Comparison of ENCODE assay signal across 9 mouse cellular contexts in the genomic region with DNA sequence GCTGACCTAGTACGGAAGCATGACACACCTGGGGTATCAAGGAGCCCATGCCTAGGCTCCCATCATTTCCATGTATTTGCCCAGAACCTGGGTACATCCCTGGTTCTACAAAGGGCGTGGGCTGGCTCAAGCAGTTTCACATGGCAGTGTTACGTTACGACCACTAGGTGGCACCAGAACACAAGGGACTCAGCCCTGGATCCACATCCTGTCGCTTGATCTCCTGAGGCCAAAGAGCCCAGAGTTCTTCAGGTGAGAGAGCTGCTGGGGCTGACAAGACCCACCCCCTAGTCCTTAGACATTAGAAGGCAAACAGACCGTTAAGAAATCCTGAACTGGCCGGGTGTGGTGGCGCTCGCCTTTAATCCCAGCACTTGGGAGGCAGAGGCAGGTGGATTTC. TPM values are rescaled to one million over a fixed set of nuclear protein-coding genes. Genes with fewer than 3 reads are reported as not detected.
DNase-seq lines count a peak whose midpoint lies in the region; ATAC-seq and TF ChIP-seq lines count a peak whose summit lies in the region.
"Had no signal": no experiment of that assay in that cellular context is flagged by ENCODE, and none has a peak within 500 bp of the region (broad histone marks: within the 10 kb centered on the region; RNA-seq: fewer than 3 reads in every experiment).

No protein-coding gene starts in this region.

- no peak overlapping the region for H3K9ac ChIP-seq in forebrain, embryonic 11.5 days (ENCODE audit: low read length)
- no peak overlapping the region for H3K9ac ChIP-seq in lung, embryonic 14.5 days

- TF ChIP-seq CTCF in lung, embryonic 14.5 days (IDR thresholded peaks at IDR 0.05; ENCODE audit: low read depth), result peak; percentile 99

- no peaks in the 10 kb centered on the region for H3K36me3 ChIP-seq in forebrain, embryonic 11.5 days (ENCODE audit: control insufficient read depth, insufficient read depth, low read length)
- no peaks in the 10 kb centered on the region for H3K36me3 ChIP-seq in lung, embryonic 14.5 days (ENCODE audit: insufficient read depth)

- H3K27me3 ChIP-seq in forebrain, embryonic 11.5 days (ENCODE audit: control insufficient read depth, insufficient read depth, low read length), result no peaks in the 10 kb centered on the region
- H3K27me3 ChIP-seq in lung, embryonic 14.5 days (ENCODE audit: insufficient read depth, low read length), result no peaks in the 10 kb centered on the region

- peak; percentile 46 for DNase-seq in MEL-GATA-1-ER (ENCODE audit: extremely low read depth, low read depth)
- DNase-seq in c-Kit-negative CD71-positive TER-119-positive erythroid progenitor cells, embryonic 14.5 days (ENCODE audit: low read depth, low spot score), result peak; percentile 64
- peak; percentile 85 for DNase-seq in forebrain, embryonic 11.5 days (ENCODE audit: low spot score)
- peak; percentile 65 to 80 for DNase-seq in heart, postnatal 14 days
- peak; percentile 56 for DNase-seq in large intestine, adult 2 months (ENCODE audit: low read depth, low spot score)
- DNase-seq in lung, embryonic 14.5 days, result peak; percentile 95
- peak; percentile 90 for DNase-seq in retina, postnatal 1 day
- DNase-seq in thymus, postnatal 36 days, result peak; percentile 55 to 61

- no peak overlapping the region for H3K4me2 ChIP-seq in forebrain, embryonic 11.5 days (ENCODE audit: low read depth, low read length, severe bottlenecking)
- no peak overlapping the region for H3K4me2 ChIP-seq in lung, embryonic 14.5 days

- peak; percentile 42 for ATAC-seq in forebrain, embryonic 11.5 days (replicated peaks; ENCODE audit: low FRiP score)
- ATAC-seq in lung, embryonic 14.5 days (ENCODE audit: insufficient read depth), result peak; percentile 48; the same call in 1 of the 2 replicates

- intact Hi-C loops in heart, postnatal 14 days (cut with DNase I), result loop anchor here (10.0 kb wide), 1 partner anchor 137 kb away; no protein-coding TSS in a partner anchor

- H3K9me3 ChIP-seq in forebrain, embryonic 11.5 days (ENCODE audit: control insufficient read depth, low read length), result no peaks in the 10 kb centered on the region
- H3K9me3 ChIP-seq in lung, embryonic 14.5 days (ENCODE audit: low read depth, low read length), result no peaks in the 10 kb centered on the region

- no peaks in the 10 kb centered on the region for H3K4me1 ChIP-seq in forebrain, embryonic 11.5 days (replicated peaks; ENCODE audit: control insufficient read depth, insufficient read depth, low read length)
- H3K4me1 ChIP-seq in lung, embryonic 14.5 days (ENCODE audit: insufficient read depth), result no peaks in the 10 kb centered on the region

- no peak overlapping the region for H3K4me3 ChIP-seq in forebrain, embryonic 11.5 days (ENCODE audit: low read depth, low read length)
- no peak overlapping the region for H3K4me3 ChIP-seq in lung, embryonic 14.5 days (ENCODE audit: low read depth, low read length)

- 9% methylated on average over 9 of the region's 9 CpGs for WGBS in forebrain, embryonic 11.5 days
- 14% methylated on average over 9 of the region's 9 CpGs for WGBS in large intestine, adult 2 months
- WGBS in lung, embryonic 14.5 days, result 8% methylated on average over 9 of the region's 9 CpGs

- no peak overlapping the region for H3K27ac ChIP-seq in forebrain, embryonic 11.5 days (ENCODE audit: low read depth, low read length)
- H3K27ac ChIP-seq in lung, embryonic 14.5 days (ENCODE audit: low read depth), result no peak overlapping the region
- H3K27ac ChIP-seq: macrophage had no signal

RNA-seq across cellular contexts. Expression of a gene that starts 24.6 kb away (rescaled TPM):
- polyA plus RNA-seq in forebrain, embryonic 11.5 days (2014; fragmentation: Nextera tagmentation; extraction: Ambion mirVana), result 57.3 and 57.6 TPM in 2 replicates
- 10 to 100 TPM; 58.6 to 59.5 TPM for total RNA-seq in heart, postnatal 14 days (2021)
- 16.6 and 25.8 TPM in 2 replicates for polyA plus RNA-seq in large intestine, adult 2 months (2012; rRNA removed)
- polyA plus RNA-seq in lung, embryonic 14.5 days (2014; fragmentation: Nextera tagmentation; extraction: Ambion mirVana), result 38.9 and 42.9 TPM in 2 replicates
